Mouse (Mus musculus) CH12.LX (cell line): ENCODE data around the gene Sik3.

Experiments
- CTCF ChIP-seq, 2 experiments: IDR thresholded peaks in 1 of 2; conservative IDR thresholded peaks in 1 of 2; 2 replicates each; pipeline ENCODE4 v1.5.1; 2011 to 2012; ENCODE audit warnings: low read depth in 2 of 2, low read length in 2 of 2, improper control_type of control experiment in 1 of 2, inconsistent platforms in 1 of 2, mild to moderate bottlenecking in 1 of 2, moderate library complexity in 1 of 2
- EP300 ChIP-seq: IDR thresholded peaks from 2 replicates; pipeline ENCODE4 v1.6.1; 2011; ENCODE audit warnings: low read length, improper control_type of control experiment
- NELFE ChIP-seq: IDR thresholded peaks from 2 replicates; pipeline ENCODE4 v1.6.1; 2011; ENCODE audit warnings: low read depth, low read length, improper control_type of control experiment
- POLR2A ChIP-seq: IDR thresholded peaks from 2 replicates; pipeline ENCODE4 v1.6.1; 2011; ENCODE audit warnings: low read depth, mild to moderate bottlenecking, improper control_type of control experiment, low read length
- ZMIZ1 ChIP-seq: IDR thresholded peaks from 2 replicates; pipeline ENCODE4 v1.6.1; 2012; ENCODE audit warnings: low read depth, mild to moderate bottlenecking, inconsistent platforms, low read length, improper control_type of control experiment

DNA sequence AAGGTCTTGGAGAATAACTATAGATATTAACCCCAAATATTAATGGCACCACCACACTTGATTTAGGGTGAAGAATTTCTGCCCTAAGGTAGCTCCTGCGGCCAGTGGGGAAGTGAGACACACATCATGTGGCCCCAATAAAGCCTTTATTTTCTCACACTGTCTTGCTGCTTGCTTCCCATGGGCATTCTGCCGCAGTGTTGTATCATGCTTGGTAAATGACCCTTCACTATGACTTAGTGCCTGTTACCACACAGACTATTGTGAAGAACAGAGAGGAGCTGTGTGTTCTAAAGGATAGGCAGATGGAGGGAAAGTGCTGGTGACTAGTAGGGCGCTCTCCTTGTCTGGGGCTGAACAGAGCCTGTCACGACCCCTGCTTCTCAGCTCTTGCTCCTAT is 54.1 kb downstream of the Sik3 start:
- TF ChIP-seq POLR2A = no peak
- no peak for TF ChIP-seq EP300
- TF ChIP-seq ZMIZ1 = no peak
- TF ChIP-seq NELFE = no peak
- TF ChIP-seq CTCF (conservative IDR thresholded peaks at IDR 0.05 in 1 of 2, IDR thresholded peaks at IDR 0.05 in 1 of 2; ENCODE audit: low read depth in 2 of 2, low read length in 2 of 2) = no peak
